Mouse (Mus musculus) left cerebral cortex, adult 9 months (tissue): ENCODE measurements at regions not wholly inside any gene's neighbourhood (a gene's known extent, or its start where the extent isn't known, plus 50 kb on each side); places are given as distances from the start of the nearest gene placed in this dataset.
"Not testable (repeated sequence)": the region's sequence is repeated elsewhere in the genome, so short reads cannot be mapped to it uniquely, and the experiment has no call there.

Source experiments
- DNase-seq, 2 experiments: peaks; one replicate each; pipeline ENCODE4 v3.0.0; 2022; ENCODE audit warnings: low spot score in 2 of 2

DNA sequence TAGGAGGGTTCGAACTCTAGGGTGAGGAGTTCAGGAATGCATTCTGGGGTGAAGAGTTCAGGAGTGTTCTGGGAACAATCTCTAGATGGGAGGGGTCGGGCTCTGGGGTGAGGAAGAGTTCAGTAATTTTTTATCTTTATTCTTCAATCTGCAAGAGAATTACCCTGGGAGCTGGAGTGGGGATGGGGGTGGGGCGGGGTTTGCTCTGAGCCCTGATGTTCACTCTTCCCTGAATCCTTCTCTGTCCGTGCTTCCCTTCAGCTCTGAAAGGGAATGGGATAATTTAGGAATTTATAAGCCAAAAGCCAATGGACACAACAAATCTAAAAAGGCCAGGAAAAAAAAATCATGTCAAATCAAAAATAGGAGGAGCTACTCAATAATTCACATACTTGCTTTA, 122.8 kb upstream of the Trim24 start:
- DNase-seq, result not testable (repeated sequence)

DNA sequence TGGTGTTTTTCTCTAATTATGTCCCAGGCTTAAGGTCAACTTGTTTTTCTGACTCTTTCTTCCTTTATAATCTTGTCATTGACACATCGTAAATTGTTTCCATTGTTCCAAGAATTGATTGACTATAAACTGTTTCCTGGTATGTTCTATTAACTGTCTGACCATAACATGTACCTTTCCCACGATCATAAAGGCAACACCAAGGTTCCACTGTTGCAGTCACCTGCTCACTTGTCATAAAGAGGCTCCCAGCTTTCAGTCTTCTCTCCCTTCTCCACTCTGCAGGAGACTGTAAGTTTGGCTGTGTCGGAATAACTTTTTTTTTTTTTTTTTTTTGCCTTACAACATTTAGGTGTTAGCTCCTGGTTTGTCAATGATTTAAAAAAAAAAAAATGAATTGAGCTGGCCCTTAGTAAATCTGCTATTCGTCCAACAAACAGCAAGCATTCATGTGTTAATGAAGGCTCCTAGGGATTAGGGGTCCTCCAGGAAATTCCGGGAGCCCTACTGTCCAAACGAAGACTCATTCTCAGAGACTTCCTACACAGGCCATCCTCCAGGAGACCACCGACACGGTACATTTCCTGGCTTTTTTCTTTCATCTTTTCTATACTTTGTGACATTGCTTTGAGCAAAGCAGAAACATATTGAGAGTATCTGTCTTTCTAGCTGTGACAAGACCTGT, 122.2 kb upstream of the Trim24 start:
- no peak for DNase-seq

DNA sequence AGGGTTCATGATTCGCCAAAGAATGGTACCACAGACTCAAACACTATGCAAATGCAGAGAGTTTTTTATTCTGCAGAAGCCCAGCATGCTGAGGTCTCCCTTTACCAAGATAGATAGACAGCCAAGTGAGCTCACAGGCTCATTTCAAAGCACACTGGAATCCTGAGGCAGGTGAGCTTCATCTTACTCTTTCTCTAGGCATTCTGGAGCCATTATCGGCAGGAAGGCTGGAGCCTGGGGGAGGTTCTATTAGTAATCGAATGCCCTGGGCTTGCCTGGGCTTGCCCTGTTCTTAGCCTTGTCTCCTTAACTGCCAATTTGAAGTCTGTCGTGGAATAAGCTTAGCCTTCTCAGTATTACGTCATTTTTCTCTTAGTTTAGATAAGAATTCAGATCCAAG, 121.6 kb upstream of the Trim24 start:
- DNase-seq, result no peak

DNA sequence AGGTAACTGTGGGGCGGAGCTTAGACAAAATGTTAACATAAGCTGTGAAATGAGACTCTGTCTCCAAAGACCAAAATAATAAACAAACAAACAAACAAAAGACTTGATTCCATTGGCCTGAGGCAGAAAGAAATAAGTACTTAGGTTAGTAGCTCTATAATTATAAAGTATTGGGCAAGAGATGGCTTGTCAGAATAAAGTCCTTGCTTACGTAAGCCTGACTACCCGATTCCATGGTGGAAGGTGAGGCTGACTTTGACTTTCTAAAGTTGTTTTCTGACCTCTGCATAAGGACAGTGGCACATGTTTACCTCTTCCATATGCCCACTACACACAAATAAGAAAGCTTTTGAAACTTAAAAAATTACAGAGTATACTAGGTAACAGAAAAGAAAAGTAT, 120.3 kb upstream of the Trim24 start:
- DNase-seq, result no peak

DNA sequence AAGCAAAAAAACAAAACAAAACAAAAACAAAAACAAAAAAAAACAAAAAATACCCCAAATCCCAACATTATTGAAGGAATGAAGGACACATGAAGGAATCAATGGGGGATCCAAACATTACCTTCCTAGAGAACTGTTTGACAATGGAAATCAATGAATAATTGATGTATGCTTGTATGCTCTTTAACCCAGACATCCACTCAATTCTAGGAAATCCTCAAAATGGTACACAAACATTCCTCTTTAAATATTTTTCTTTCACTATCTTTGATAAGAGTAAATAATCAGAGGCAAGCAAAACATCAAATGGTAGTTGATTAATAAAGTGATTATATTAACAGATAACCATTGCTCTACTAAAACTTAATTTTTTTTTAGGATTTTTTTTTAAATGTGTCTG, 118.9 kb upstream of the Trim24 start:
- DNase-seq, result no peak

DNA sequence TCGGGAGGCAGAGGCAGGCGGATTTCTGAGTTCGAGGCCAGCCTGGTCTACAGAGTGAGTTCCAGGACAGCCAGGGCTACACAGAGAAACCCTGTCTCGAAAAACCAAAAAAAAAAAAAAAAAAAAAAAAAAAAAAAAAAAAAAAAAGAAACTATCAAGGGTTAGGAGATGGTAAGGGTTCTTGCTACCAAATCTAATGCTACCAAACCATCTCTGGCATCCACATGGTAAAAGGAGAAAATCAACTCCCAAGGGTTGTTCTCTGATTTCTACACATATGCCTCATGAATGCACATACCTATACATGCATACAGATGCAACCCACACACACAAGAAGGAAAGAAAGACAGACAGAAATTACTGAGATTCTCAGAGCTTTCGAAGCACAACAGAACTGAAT, 109.6 kb upstream of the Trim24 start:
- not testable (repeated sequence) for DNase-seq

DNA sequence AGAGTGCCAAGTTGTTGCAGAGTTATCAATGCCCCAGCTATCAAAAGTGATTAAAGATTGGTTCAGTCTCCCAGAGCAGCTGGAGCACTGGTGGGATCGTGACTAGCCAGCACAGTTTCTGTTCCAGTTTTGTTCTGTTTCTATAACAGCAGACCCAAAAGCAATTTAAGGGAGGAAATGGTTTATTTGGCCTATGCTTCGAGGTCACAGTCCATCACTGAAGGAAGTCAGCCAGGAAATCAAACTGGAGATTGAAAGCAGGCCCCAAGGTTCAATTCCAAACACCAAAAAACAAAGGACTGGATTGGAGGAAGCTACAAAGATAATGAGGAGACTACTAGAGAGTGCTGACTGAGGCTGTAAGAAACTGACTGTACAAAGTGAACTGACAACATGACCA, 107.6 kb upstream of the Trim24 start:
- no peak for DNase-seq

DNA sequence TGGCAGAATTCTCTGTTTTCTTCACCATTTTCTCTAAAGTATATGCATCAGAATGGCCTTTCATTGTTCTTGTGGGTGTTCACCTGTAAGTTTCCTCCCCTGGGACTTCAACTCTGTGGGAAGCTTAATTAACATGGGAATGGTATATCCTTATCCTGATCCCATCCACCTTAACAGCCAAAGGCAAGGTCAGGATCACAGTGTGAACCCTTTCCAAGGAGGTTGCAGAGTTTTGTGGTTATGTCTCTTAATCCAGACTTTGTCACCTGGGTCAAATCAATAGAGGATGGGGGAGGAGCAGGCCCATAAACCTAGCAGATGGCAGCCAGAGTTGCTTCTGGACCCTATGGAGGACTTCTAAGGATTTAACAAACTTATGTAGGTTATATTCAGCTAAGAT, 102.9 kb upstream of the Trim24 start:
- DNase-seq, result no peak

DNA sequence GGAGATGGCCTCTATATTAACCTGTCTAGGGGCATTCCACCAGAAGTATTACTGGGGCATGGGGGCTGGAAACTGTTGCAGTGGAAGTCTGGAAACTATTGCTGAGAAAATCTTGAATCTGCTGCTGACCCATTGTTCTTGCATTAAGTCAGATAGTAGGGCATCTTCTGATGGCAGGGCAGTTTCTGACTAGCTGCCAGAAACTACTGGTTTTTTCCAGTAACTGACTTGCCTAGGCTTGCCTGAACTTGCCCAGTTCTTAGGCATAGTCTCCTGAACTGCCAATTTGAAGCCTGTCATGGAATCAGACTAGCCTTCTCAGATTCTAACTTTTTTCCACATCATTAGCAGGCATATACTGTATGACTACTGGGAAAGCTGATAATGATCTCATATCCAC, 97.3 kb upstream of the Trim24 start:
- no peak for DNase-seq

DNA sequence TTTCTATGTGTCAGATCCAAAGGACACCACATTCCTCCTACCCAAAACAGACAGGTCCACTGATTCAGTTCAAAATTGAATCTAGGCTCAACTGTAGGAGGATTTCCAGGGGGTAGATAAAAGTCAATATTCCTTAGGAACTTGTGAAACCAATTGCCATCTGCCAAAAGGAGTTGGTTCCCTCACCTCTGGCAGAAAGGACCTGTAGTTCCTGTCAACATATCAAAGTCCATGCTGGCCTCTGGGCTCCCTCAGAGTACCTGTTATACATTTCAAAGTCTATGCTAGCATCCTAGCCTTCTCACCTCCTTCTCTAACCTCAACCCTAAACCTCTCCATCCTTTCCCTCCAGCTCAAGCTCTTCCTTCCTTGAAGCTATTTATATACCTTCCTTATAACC, 95.5 kb upstream of the Trim24 start:
- DNase-seq, result no peak

DNA sequence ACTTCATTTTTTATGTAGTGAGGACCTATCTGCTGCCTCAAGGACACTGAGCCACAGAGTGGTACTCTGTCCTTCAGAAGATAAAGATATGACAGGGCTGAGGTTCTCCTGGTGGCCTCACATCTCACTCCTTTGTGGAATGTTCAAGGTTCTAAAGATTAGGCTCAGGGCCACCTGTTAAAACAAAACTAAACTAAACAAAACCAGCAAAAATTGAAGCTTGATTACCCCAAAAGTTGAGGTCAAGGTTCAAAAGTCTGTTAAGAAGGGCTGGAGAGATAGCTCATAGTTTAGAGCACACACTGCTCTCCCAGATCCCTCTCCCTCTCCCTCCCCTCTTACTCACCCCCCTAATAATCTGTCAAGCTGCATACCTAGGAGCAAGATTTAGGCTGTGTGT, 90.7 kb upstream of the Trim24 start:
- no peak for DNase-seq

DNA sequence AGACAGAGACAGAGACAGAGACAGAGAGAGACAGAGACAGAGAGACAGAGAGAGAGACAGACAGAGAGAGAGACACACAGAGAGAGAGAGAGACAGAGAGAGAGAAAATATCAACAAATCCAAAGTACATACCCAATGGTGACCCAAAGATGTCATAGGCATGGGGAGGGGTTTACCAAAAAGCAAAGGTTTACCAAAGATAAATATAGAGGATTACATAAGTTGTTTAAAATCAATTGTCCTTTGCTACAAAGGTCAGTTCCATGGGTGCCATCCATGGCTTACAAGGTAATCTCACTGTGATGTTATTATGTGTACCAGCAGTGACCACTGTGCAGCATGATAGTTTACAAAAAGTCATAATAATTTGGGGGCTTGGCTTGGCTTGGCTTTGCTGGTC, 88.7 kb upstream of the Trim24 start:
- DNase-seq, result no peak

DNA sequence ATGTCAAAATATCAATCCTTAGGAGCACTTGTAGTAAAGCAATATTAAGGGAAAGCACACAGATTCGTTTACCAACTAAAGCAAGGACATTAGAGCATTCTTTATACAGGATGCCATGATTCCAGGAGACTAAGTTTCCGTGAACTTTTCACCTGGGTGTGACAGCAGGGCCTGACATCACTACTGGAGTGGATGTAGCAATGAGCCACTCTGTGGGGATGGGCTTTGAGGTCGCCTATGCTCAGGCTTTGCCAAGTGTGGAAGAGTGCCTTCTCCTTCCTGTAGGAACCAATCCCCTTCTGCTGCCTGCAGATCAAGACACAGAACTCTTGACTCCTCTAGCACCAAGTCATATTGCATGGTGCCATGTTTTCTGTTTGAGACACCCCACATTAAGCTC, 85.3 kb upstream of the Trim24 start:
- DNase-seq, result not testable (repeated sequence)

DNA sequence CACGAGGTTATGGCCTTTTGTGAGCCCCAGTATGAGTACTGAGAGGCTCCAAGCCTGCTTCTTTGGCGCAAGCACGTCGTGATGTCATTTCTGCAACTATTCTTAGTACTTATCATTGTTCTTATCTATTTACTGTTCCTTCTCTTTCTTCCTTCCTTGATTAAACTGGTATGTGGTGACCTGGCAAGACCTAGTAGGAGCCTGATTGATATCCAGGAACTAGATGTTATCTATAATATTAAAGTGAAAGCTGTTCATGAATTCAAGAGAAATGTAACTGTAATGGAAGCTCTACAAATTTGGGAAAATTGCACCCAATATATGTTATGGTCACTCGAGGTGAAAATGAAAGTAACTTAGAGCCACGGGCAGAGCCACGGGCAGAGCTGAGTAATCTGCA, 84.9 kb upstream of the Trim24 start:
- no peak for DNase-seq

DNA sequence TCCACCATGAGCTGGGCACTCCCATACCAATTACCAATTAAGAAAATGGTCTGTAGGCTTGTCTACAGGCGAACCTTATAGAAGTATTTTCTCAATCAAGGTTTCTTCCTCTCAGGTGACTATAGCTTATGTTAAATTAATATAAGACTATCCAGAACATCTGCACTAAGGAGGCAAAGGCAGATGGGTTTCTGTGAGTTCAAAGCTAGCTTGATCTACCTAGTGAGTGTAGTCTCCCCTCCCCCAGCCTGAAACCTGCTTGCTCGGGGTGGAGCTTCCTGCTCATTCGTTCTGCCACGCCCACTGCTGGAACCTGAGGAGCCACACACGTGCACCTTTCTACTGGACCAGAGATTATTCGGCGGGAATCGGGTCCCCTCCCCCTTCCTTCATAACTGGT, 82.8 kb upstream of the Trim24 start:
- not testable (repeated sequence) for DNase-seq

DNA sequence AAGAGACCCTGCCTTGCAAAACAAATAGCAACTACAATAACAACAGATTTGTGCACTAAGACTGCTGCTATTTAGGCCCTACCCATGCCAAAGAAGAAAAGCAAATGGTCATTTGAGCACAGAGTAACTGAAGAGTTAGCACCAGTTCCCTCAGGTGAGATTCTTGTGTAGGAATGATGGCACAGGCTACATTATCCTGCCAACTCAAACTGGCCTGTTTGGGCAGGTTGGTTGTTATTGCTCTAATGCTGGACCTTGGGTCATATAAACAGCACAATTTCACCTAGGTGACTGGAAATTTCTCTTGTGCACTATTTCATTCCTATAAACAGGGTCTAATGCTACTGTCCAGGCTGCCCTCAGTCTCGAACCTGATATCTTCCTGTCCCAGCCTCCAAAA, 79.7 kb upstream of the Trim24 start:
- no peak for DNase-seq

DNA sequence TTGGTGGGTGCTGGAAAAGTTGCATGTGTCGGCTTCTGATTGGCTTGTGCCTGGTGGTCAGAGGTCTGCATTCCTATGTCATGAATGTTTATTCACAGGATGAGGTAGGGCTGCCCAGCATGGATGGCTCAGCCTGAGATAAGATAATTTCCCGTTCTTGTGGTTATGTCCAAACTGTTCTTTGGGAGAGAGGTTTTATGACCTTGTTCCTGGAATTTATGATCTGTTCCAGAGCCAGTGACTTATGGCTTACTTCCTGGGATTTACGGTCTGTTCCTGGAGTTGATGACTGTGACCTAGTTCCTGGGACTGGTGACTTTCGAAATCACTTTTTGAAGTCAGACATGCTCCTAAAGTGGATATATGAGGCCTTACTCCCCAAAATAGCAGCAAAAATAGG, 76.4 kb upstream of the Trim24 start:
- DNase-seq, result no peak

DNA sequence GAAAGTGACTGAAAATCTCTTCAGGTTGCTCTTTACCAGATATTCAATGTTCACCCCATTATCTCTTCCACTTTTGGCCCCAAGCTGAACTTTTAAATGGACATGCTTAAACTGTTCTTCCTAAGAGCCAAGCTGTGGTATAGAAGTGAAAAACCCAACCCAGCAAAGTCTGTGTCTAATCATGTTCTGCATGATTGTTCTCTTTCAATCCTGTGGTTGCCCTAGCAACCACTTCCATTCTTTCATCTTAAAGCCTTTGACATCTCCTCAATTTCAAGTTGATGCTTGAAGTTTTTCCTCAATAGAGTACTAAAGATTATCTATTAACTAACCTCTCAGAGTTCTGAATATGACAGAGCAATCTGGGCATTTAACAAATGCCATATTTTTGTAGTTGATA, 75.6 kb upstream of the Trim24 start:
- DNase-seq, result no peak

DNA sequence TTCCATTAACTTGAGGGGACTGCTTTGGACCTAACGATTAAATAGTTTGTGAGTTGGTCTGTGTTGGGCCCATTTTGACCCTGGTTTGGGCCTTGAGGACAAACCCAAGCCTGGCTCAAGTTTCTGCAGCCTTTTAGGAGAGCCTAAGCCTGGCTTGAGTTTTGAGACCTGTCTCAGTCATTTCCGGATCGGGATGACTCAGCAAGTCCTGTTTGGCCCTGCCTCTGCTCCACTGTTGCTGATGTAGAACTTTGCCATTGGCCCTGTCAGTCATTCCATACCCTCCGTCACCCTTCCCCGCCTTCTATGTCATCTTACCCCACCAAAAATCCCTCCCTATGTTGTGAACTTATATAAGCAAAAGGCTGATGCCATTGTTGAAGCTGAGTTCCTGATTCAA, 67.4 kb upstream of the Trim24 start:
- DNase-seq, result no peak

DNA sequence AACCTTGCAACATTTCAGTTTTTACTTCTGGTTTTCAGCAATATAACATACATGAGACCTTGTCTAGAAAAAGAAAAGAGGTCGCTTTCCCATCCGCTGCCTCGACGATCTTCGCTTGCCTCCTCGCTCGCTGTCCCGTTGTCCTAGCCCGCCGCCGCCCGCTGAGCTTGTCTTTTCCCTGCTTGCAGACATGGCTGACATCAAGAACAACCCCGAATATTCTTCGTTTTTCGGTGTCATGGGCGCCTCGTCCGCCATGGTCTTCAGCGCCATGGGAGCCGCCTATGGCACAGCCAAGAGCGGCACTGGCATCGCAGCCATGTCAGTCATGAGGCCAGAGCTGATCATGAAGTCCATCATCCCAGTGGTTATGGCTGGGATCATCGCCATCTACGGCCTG, 64.7 kb upstream of the Trim24 start:
- not testable (repeated sequence) for DNase-seq

DNA sequence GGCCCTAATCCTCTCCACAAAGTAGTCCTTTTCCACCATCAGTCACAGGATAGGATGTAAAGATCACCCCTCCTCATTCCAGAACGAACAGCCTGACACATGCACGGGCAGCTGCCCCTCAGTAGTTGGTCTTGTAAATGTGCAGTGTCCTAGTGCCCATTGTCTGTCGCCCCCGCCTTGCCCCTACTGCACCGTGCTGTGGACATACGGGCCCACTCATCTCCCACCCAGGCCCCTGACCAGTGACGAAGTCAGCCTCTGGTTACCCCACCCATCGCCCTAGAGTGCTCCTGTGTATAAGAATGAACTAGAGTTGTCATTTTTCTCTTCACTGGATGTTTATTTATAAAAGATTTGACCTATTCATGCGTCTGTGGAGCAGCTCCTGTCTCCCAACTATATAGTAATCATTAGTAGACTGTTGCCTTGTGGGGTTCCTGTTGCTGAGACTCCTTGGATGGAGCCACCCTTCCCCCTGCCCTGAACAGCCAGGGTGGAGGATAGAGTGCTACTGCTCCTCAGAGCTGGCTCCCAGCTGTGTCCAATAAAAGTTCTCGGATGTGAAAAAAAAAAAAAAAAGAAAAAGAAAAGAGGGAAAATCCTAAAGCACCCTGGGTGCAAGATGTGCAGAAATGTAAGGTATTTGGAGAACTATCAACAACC, 64.0 kb upstream of the Trim24 start:
- DNase-seq, result not testable (repeated sequence)

DNA sequence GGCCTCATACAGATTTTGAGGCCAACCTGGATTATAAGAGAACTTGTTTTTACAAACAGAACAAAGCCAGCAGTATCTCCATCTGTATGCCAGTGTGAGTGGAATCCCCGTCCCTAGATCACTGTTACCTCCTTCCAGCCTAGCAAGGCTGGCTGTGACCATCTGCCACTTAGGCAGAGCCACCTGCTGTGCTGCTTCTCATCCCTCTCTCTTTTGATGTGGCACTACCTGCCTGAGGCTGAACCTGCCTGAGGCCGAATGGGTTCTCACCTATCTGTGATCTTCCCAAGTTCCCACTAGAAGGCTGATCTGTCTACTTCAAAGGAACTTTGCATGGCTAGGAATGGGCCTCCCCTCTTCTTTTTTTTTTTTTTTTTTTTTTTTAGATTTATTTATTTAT, 55.4 kb upstream of the Trim24 start:
- not testable (repeated sequence) for DNase-seq
